Comparison of ENCODE assay signal across 9 mouse cellular contexts in genomic region chr11:75280066-75280410, GRCm38 (mm10).
A peak's percentile ranks its signal among the peaks of the same experiment; 100 is the strongest.
DNase-seq lines count a peak whose midpoint lies in the region; ATAC-seq and TF ChIP-seq lines count a peak whose summit lies in the region.
"Had no signal": no experiment of that assay in that cellular context is flagged by ENCODE, and none has a peak within 500 bp of the region (broad histone marks: within the 10 kb centered on the region; RNA-seq: fewer than 3 reads in every experiment).

No protein-coding gene starts in this region.

- no peak overlapping the region; the same call in 1 of the 2 replicates for H3K4me2 ChIP-seq in liver, embryonic 11.5 days
- H3K4me2 ChIP-seq in midbrain, embryonic 16.5 days (ENCODE audit: low read length), result no peak overlapping the region

- TF ChIP-seq POLR2A in heart, adult 2 months (IDR thresholded peaks at IDR 0.05; ENCODE audit: insufficient read depth, low read depth, low read length), result no peak

- H3K9me3 ChIP-seq in liver, embryonic 11.5 days (ENCODE audit: control insufficient read depth, low read length), result no peaks in the 10 kb centered on the region
- H3K9me3 ChIP-seq in midbrain, embryonic 16.5 days (replicated peaks; ENCODE audit: control insufficient read depth, low read length, poor library complexity, severe bottlenecking), result no peaks in the 10 kb centered on the region

- H3K27ac ChIP-seq in heart, adult 2 months, result peak overlapping the region; percentile 23; the same call in 1 of the 2 replicates
- no peak overlapping the region for H3K27ac ChIP-seq in liver, embryonic 11.5 days (ENCODE audit: low read depth, low read length)
- peak overlapping the region; percentile 31; the same call in 1 of the 2 replicates for H3K27ac ChIP-seq in midbrain, embryonic 16.5 days (ENCODE audit: low read length)

- H3K4me1 ChIP-seq in heart, adult 2 months (ENCODE audit: control insufficient read depth, insufficient read depth, low read length), result peaks cover 12% of the 10 kb centered on the region
- H3K4me1 ChIP-seq in liver, embryonic 11.5 days (replicated peaks; ENCODE audit: control insufficient read depth, insufficient read depth, low read length), result peaks cover 22% of the 10 kb centered on the region
- peaks cover 56% of the 10 kb centered on the region for H3K4me1 ChIP-seq in midbrain, embryonic 16.5 days (ENCODE audit: control insufficient read depth, insufficient read depth, low read length)

- no peaks in the 10 kb centered on the region for H3K36me3 ChIP-seq in heart, adult 2 months (ENCODE audit: control insufficient read depth, insufficient read depth, low read length)
- no peaks in the 10 kb centered on the region for H3K36me3 ChIP-seq in liver, embryonic 11.5 days (ENCODE audit: control insufficient read depth, insufficient read depth, low read length)
- no peaks in the 10 kb centered on the region for H3K36me3 ChIP-seq in midbrain, embryonic 16.5 days (ENCODE audit: control insufficient read depth, insufficient read depth, low read length)

- TF ChIP-seq EP300 in heart, adult 2 months (IDR thresholded peaks at IDR 0.05; ENCODE audit: insufficient read depth, low read depth, low read length), result no peak

- ATAC-seq in liver, embryonic 11.5 days (replicated peaks; ENCODE audit: low FRiP score), result no peak
- ATAC-seq in midbrain, embryonic 16.5 days, result no peak
- ATAC-seq: intestine, postnatal 0 days had no signal

- DNase-seq in heart, adult 2 months, result peak in 1 of 2 experiments; percentile 16
- DNase-seq in heart, postnatal 36 days, result no peak
- no peak for DNase-seq in liver, embryonic 11.5 days (ENCODE audit: low spot score)
- no peak for DNase-seq in liver
- peak; percentile 50 for DNase-seq in brain, adult 2 months (ENCODE audit: low read depth, low spot score)
- DNase-seq in spleen, adult 18-20 months, result no peak
- no peak for DNase-seq in adrenal gland, postnatal 36 days

- no peak overlapping the region for H3K4me3 ChIP-seq in heart, adult 2 months
- no peak overlapping the region for H3K4me3 ChIP-seq in liver, embryonic 11.5 days (ENCODE audit: low read depth, low read length)
- H3K4me3 ChIP-seq in midbrain, embryonic 16.5 days (ENCODE audit: low read depth, low read length), result no peak overlapping the region

- intact Hi-C loops in heart, adult 2 months (cut with DNase I), result no loop called here
- intact Hi-C loops in heart, postnatal 36 days (cut with DNase I), result no loop called here

- no peaks in the 10 kb centered on the region for H3K79me2 ChIP-seq in heart, adult 2 months (replicated peaks; ENCODE audit: control insufficient read depth, insufficient read depth, low read length)

- TF ChIP-seq CTCF in heart, adult 2 months (IDR thresholded peaks at IDR 0.05), result no peak

- H3K27me3 ChIP-seq in heart, adult 2 months (ENCODE audit: control insufficient read depth, insufficient read depth, low read length), result no peaks in the 10 kb centered on the region
- peaks cover 24% of the 10 kb centered on the region for H3K27me3 ChIP-seq in liver, embryonic 11.5 days (replicated peaks; ENCODE audit: control insufficient read depth, insufficient read depth, low read length)
- 0 out of 2 replicates have a peak, but pooled peaks cover 2% of the 10 kb centered on the region for H3K27me3 ChIP-seq in midbrain, embryonic 16.5 days (ENCODE audit: control insufficient read depth, insufficient read depth, low read depth, low read length)

- 42% methylated on average over 5 of the region's 5 CpGs for WGBS in heart, adult 2 months
- 60% methylated on average over 5 of the region's 5 CpGs for WGBS in liver, embryonic 11.5 days
- 36% methylated on average over 5 of the region's 5 CpGs for WGBS in midbrain, embryonic 16.5 days

- no peak overlapping the region for H3K9ac ChIP-seq in heart, adult 2 months (ENCODE audit: low read depth, low read length)
- peak overlapping the region; percentile 63 for H3K9ac ChIP-seq in liver, embryonic 11.5 days (ENCODE audit: low read depth, low read length)
- H3K9ac ChIP-seq in midbrain, embryonic 16.5 days (ENCODE audit: low read depth, low read length), result no peak overlapping the region
